Mouse (Mus musculus): ENCODE results near the gene Vamp5. TPM values are rescaled to one million over a fixed set of nuclear protein-coding genes. Genes with fewer than 3 reads are reported as not detected.

The Vamp5 gene
- polyA plus RNA-seq, 1 experiment = 24.0 TPM

GRCm38 (mm10) chr6:72370091-72370490 is 10.2 kb downstream of the Vamp5 start:
- Histone ChIP-seq H3K4me3 (ENCODE audit: control insufficient read depth, insufficient read depth, low read length) (no peak overlapping the region), H3K36me3 (ENCODE audit: control insufficient read depth, insufficient read depth, low read length) (no peaks in the 10 kb centered on the region), H3K27ac (ENCODE audit: control insufficient read depth, insufficient read depth, low read length) (no peak overlapping the region), H3K4me1 (replicated peaks; ENCODE audit: control insufficient read depth, insufficient read depth, low read length) (peaks cover 11% of the 10 kb centered on the region), H3K27me3 (ENCODE audit: control insufficient read depth, insufficient read depth, low read length) (no peaks in the 10 kb centered on the region)
- TF ChIP-seq POLR2A (IDR thresholded peaks at IDR 0.05; ENCODE audit: control insufficient read depth, extremely low read depth, insufficient read depth, low read length, poor library complexity) (no peak), CTCF (IDR thresholded peaks at IDR 0.05; ENCODE audit: borderline replicate concordance, control insufficient read depth, extremely low read depth, insufficient read depth, low read length, poor library complexity) (no peak)
- no peak for DNase-seq
- 90% methylated on average over 12 of the region's 12 CpGs for WGBS

- Histone ChIP-seq H3K36me3 (ENCODE audit: control insufficient read depth, insufficient read depth, low read length) (no peaks in the 10 kb centered on the region), H3K27me3 (ENCODE audit: control insufficient read depth, insufficient read depth, low read length) (no peaks in the 10 kb centered on the region), H3K4me1 (replicated peaks; ENCODE audit: control insufficient read depth, insufficient read depth, low read length) (peaks cover 7% of the 10 kb centered on the region), H3K27ac (ENCODE audit: control insufficient read depth, insufficient read depth, low read length) (no peak overlapping the region), H3K4me3 (ENCODE audit: control insufficient read depth, insufficient read depth, low read length) (no peak overlapping the region)
- no peak for TF ChIP-seq CTCF (IDR thresholded peaks at IDR 0.05; ENCODE audit: borderline replicate concordance, control insufficient read depth, extremely low read depth, insufficient read depth, low read length, poor library complexity)
- DNase-seq = no peak
- 94% methylated on average over 4 of the region's 4 CpGs for WGBS
These were observed 10.7 kb downstream of the Vamp5 start for GRCm38 (mm10) chr6:72369557-72369956.

- no peak for DNase-seq
- TF ChIP-seq POLR2A (IDR thresholded peaks at IDR 0.05; ENCODE audit: control insufficient read depth, extremely low read depth, insufficient read depth, low read length, poor library complexity) (no peak), CTCF (IDR thresholded peaks at IDR 0.05; ENCODE audit: borderline replicate concordance, control insufficient read depth, extremely low read depth, insufficient read depth, low read length, poor library complexity) (no peak)
- Histone ChIP-seq H3K27ac (ENCODE audit: control insufficient read depth, insufficient read depth, low read length) (no peak overlapping the region), H3K4me1 (replicated peaks; ENCODE audit: control insufficient read depth, insufficient read depth, low read length) (0 out of 2 replicates have a peak, but pooled peaks cover 2% of the 10 kb centered on the region), H3K36me3 (ENCODE audit: control insufficient read depth, insufficient read depth, low read length) (no peaks in the 10 kb centered on the region), H3K4me3 (ENCODE audit: control insufficient read depth, insufficient read depth, low read length) (no peak overlapping the region), H3K27me3 (ENCODE audit: control insufficient read depth, insufficient read depth, low read length) (no peaks in the 10 kb centered on the region)
- WGBS = 81% methylated on average over 4 of the region's 4 CpGs
These were observed 12.8 kb downstream of the Vamp5 start for GRCm38 (mm10) chr6:72367460-72367974.

GRCm38 (mm10) chr6:72366844-72367443 is 13.3 kb downstream of the Vamp5 start, which contains the start of gene Rnf181:
Gene Rnf181, minus strand, starts transcription at chr6:72366956.
- no peak for DNase-seq
- no peaks in the 10 kb centered on the region for H3K36me3 ChIP-seq (ENCODE audit: control insufficient read depth, insufficient read depth, low read length)
- no peak for TF ChIP-seq CTCF (IDR thresholded peaks at IDR 0.05; ENCODE audit: borderline replicate concordance, control insufficient read depth, extremely low read depth, insufficient read depth, low read length, poor library complexity)
- TF ChIP-seq POLR2A (IDR thresholded peaks at IDR 0.05; ENCODE audit: control insufficient read depth, extremely low read depth, insufficient read depth, low read length, poor library complexity) = no peak
- H3K4me1 ChIP-seq (replicated peaks; ENCODE audit: control insufficient read depth, insufficient read depth, low read length) = 0 out of 2 replicates have a peak, but pooled peaks cover 2% of the 10 kb centered on the region
- no peak within 1 kb of the TSS for H3K4me3 ChIP-seq (ENCODE audit: control insufficient read depth, insufficient read depth, low read length)
- WGBS = 88% methylated on average over 4 of the region's 4 CpGs
- H3K27ac ChIP-seq (ENCODE audit: control insufficient read depth, insufficient read depth, low read length) = no peak within 1 kb of the TSS
- no peaks in the 10 kb centered on the region for H3K27me3 ChIP-seq (ENCODE audit: control insufficient read depth, insufficient read depth, low read length)

GRCm38 (mm10) chr6:72366304-72366703 is 14.0 kb downstream of the Vamp5 start:
- Histone ChIP-seq H3K36me3 (ENCODE audit: control insufficient read depth, insufficient read depth, low read length) (no peaks in the 10 kb centered on the region), H3K4me1 (replicated peaks; ENCODE audit: control insufficient read depth, insufficient read depth, low read length) (peaks cover 6% of the 10 kb centered on the region), H3K27ac (ENCODE audit: control insufficient read depth, insufficient read depth, low read length) (no peak overlapping the region), H3K4me3 (ENCODE audit: control insufficient read depth, insufficient read depth, low read length) (no peak overlapping the region), H3K27me3 (ENCODE audit: control insufficient read depth, insufficient read depth, low read length) (no peaks in the 10 kb centered on the region)
- TF ChIP-seq CTCF (IDR thresholded peaks at IDR 0.05; ENCODE audit: borderline replicate concordance, control insufficient read depth, extremely low read depth, insufficient read depth, low read length, poor library complexity) (no peak), POLR2A (IDR thresholded peaks at IDR 0.05; ENCODE audit: control insufficient read depth, extremely low read depth, insufficient read depth, low read length, poor library complexity) (no peak)
- no peak for DNase-seq
- WGBS = 67% methylated on average over 3 of the region's 3 CpGs

- Histone ChIP-seq H3K27ac (ENCODE audit: control insufficient read depth, insufficient read depth, low read length) (no peak overlapping the region), H3K36me3 (ENCODE audit: control insufficient read depth, insufficient read depth, low read length) (0 out of 2 replicates have a peak, but pooled peaks cover 4% of the 10 kb centered on the region), H3K4me3 (ENCODE audit: control insufficient read depth, insufficient read depth, low read length) (no peak overlapping the region), H3K27me3 (ENCODE audit: control insufficient read depth, insufficient read depth, low read length) (no peaks in the 10 kb centered on the region), H3K4me1 (replicated peaks; ENCODE audit: control insufficient read depth, insufficient read depth, low read length) (peaks cover 11% of the 10 kb centered on the region)
- TF ChIP-seq CTCF (IDR thresholded peaks at IDR 0.05; ENCODE audit: borderline replicate concordance, control insufficient read depth, extremely low read depth, insufficient read depth, low read length, poor library complexity) = no peak
- TF ChIP-seq POLR2A (IDR thresholded peaks at IDR 0.05; ENCODE audit: control insufficient read depth, extremely low read depth, insufficient read depth, low read length, poor library complexity) = no peak
- no peak for DNase-seq
- WGBS = 82% methylated on average over 6 of the region's 6 CpGs
These were observed 15.3 kb downstream of the Vamp5 start for GRCm38 (mm10) chr6:72364985-72365384.
